Mouse (Mus musculus) liver, postnatal 0 days (tissue): ENCODE results near the gene Tceanc.

Experiments
- CTCF ChIP-seq: sonication (generic); IDR thresholded peaks from 2 replicates; pipeline ENCODE4 v1.5.1; 2016; ENCODE audit warnings: antibody characterized with exemption, low read depth
- EP300 ChIP-seq: IDR thresholded peaks from 2 replicates; pipeline ENCODE4 v1.6.1; 2016; ENCODE audit warnings: antibody characterized with exemption, low read depth, mild to moderate bottlenecking

GRCm38 (mm10) chrX:166477393-166477792 is 41.0 kb downstream of the Tceanc start:
- TF ChIP-seq CTCF (no peak), EP300 (no peak)
